Mouse (Mus musculus) hindbrain, embryonic 11.5 days (tissue): ENCODE data around the gene Ksr2. TPM values are rescaled to one million over a fixed set of nuclear protein-coding genes. Genes with fewer than 3 reads are reported as not detected.
A peak's percentile ranks its signal among the peaks of the same experiment; 100 is the strongest.

Experiments
- ATAC-seq: fragments of 200-750 bp; cut with Nextera tagmentation; 2 replicates; pipeline ENCODE4 v1.8.0; 2017; ENCODE audit warnings: mild to moderate bottlenecking, moderate TSS enrichment, moderate library complexity; ENCODE audit not compliant: low FRiP score
- DNase-seq: peaks from one replicate; pipeline ENCODE4 v3.0.0-alpha.2; 2015; ENCODE audit warnings: low spot score
- H3K27ac ChIP-seq: fragments of 300-500 bp; sonication (generic); 2 replicates; pipeline ENCODE4 v1.5.1; 2014; ENCODE audit warnings: mild to moderate bottlenecking, low read depth, low read length
- H3K27me3 ChIP-seq: fragments of 300-500 bp; sonication (generic); 2 replicates; pipeline ENCODE4 v1.6.1; 2014; ENCODE audit warnings: mild to moderate bottlenecking, low read length, moderate library complexity, mixed read lengths; ENCODE audit not compliant: control insufficient read depth, insufficient read depth
- H3K36me3 ChIP-seq: fragments of 300-500 bp; sonication (generic); 2 replicates; pipeline ENCODE4 v1.6.1; 2014; ENCODE audit warnings: mild to moderate bottlenecking, low read length, moderate library complexity, mixed read lengths; ENCODE audit not compliant: control insufficient read depth, insufficient read depth
- H3K4me1 ChIP-seq: fragments of 300-500 bp; sonication (generic); replicated peaks from 2 replicates; pipeline ENCODE4 v1.6.1; 2014; ENCODE audit warnings: low read length, mixed read lengths; ENCODE audit not compliant: control insufficient read depth, insufficient read depth
- H3K4me2 ChIP-seq: fragments of 300-500 bp; sonication (generic); replicated peaks from 2 replicates; pipeline ENCODE4 v1.6.1; 2014; ENCODE audit warnings: mild to moderate bottlenecking, low read depth, low read length
- H3K4me3 ChIP-seq: fragments of 300-500 bp; sonication (generic); 2 replicates; pipeline ENCODE4 v1.5.1; 2014; ENCODE audit warnings: low read depth, low read length
- H3K9ac ChIP-seq: fragments of 300-500 bp; sonication (generic); 2 replicates; pipeline ENCODE4 v1.6.1; 2014; ENCODE audit warnings: low read depth, low read length
- H3K9me3 ChIP-seq: fragments of 300-500 bp; sonication (generic); 2 replicates; pipeline ENCODE4 v1.6.1; 2016; ENCODE audit warnings: low read length; ENCODE audit not compliant: control insufficient read depth
- WGBS: fragments of 180-500 bp; shearing (Covaris S2); extraction: QIAGEN DNeasy Blood & Tissue Kit; methylation state at CpG from one replicate; pipeline ENCODE4 v1.1.7; 2014; 5-methylcytosine and 5-hydroxymethylcytosine counted together
- polyA plus RNA-seq: library from polyadenylated mRNA; unstranded; fragments of >200 nt; fragmentation: Nextera tagmentation; extraction: Ambion mirVana; gene quantifications from 2 replicates; pipeline ENCODE4 v1.2.1, GENCODE M21; 2014

The Ksr2 gene
- polyA plus RNA-seq, 1 experiment from 2014 or later, result 2.9 TPM

- 75% methylated on average over 11 of the region's 11 CpGs for WGBS
- ATAC-seq (no peak), DNase-seq (no peak)
- Histone ChIP-seq H3K4me3 (no peak overlapping the region), H3K4me1 (no peaks in the 10 kb centered on the region; the same call in 1 of the 2 replicates), H3K4me2 (no peak overlapping the region), H3K9me3 (no peaks in the 10 kb centered on the region), H3K27ac (no peak overlapping the region), H3K9ac (no peak overlapping the region), H3K27me3 (no peaks in the 10 kb centered on the region), H3K36me3 (no peaks in the 10 kb centered on the region)
These were observed 330.9 kb downstream of the Ksr2 start for GRCm38 (mm10) chr5:117744654-117745178.

GRCm38 (mm10) chr5:117749353-117749752 lies 335.6 kb downstream of the Ksr2 start:
- no peaks in the 10 kb centered on the region for H3K36me3 ChIP-seq
- WGBS, result 25% methylated on average over 5 of the region's 5 CpGs
- ATAC-seq (no peak), DNase-seq (no peak)
- no peak overlapping the region for H3K4me2 ChIP-seq
- H3K9ac ChIP-seq, result no peak overlapping the region
- H3K4me3 ChIP-seq, result no peak overlapping the region
- H3K27ac ChIP-seq, result no peak overlapping the region
- no peaks in the 10 kb centered on the region for H3K4me1 ChIP-seq
- no peaks in the 10 kb centered on the region for H3K27me3 ChIP-seq
- H3K9me3 ChIP-seq, result no peaks in the 10 kb centered on the region

GRCm38 (mm10) chr5:117757696-117758482 lies 344.1 kb downstream of the Ksr2 start:
- Histone ChIP-seq H3K9ac (no peak overlapping the region), H3K27ac (no peak overlapping the region), H3K36me3 (no peaks in the 10 kb centered on the region), H3K4me3 (no peak overlapping the region), H3K4me1 (no peaks in the 10 kb centered on the region), H3K4me2 (no peak overlapping the region), H3K27me3 (no peaks in the 10 kb centered on the region), H3K9me3 (no peaks in the 10 kb centered on the region)
- 37% methylated on average over 12 of the region's 12 CpGs for WGBS
- ATAC-seq, result no peak
- DNase-seq, result no peak

GRCm38 (mm10) chr5:117761181-117761832 lies 347.5 kb downstream of the Ksr2 start:
- Histone ChIP-seq H3K9ac (no peak overlapping the region), H3K9me3 (no peaks in the 10 kb centered on the region), H3K36me3 (no peaks in the 10 kb centered on the region), H3K4me1 (no peaks in the 10 kb centered on the region), H3K27ac (no peak overlapping the region), H3K4me3 (no peak overlapping the region), H3K27me3 (no peaks in the 10 kb centered on the region), H3K4me2 (no peak overlapping the region)
- DNase-seq (peak; percentile 6), ATAC-seq (no peak)
- 77% methylated on average over 9 of the region's 9 CpGs for WGBS

- H3K36me3 ChIP-seq, result no peaks in the 10 kb centered on the region
- no peak overlapping the region for H3K4me2 ChIP-seq
- H3K27me3 ChIP-seq, result no peaks in the 10 kb centered on the region
- WGBS, result 86% methylated on average over 9 of the region's 9 CpGs
- DNase-seq, result no peak
- H3K9me3 ChIP-seq, result no peaks in the 10 kb centered on the region
- no peak overlapping the region for H3K9ac ChIP-seq
- no peaks in the 10 kb centered on the region for H3K4me1 ChIP-seq
- H3K27ac ChIP-seq, result no peak overlapping the region
- H3K4me3 ChIP-seq, result no peak overlapping the region
- no peak for ATAC-seq
These were observed 350.7 kb downstream of the Ksr2 start for GRCm38 (mm10) chr5:117764496-117764895.

- Histone ChIP-seq H3K9ac (no peak overlapping the region), H3K4me1 (peaks cover 2% of the 10 kb centered on the region; the same call in 1 of the 2 replicates), H3K27ac (no peak overlapping the region), H3K36me3 (no peaks in the 10 kb centered on the region), H3K4me2 (no peak overlapping the region), H3K9me3 (no peaks in the 10 kb centered on the region), H3K27me3 (no peaks in the 10 kb centered on the region), H3K4me3 (no peak overlapping the region)
- 72% methylated on average over 11 of the region's 11 CpGs for WGBS
- ATAC-seq (no peak), DNase-seq (no peak)
These were observed 365.4 kb downstream of the Ksr2 start for GRCm38 (mm10) chr5:117779175-117779574.

GRCm38 (mm10) chr5:117780681-117781080 lies 366.9 kb downstream of the Ksr2 start, which contains the start of gene Nos1:
Gene Nos1, plus strand, starts transcription at chr5:117781032.
- peaks cover 2% of the 10 kb centered on the region; the same call in 1 of the 2 replicates for H3K4me1 ChIP-seq
- DNase-seq (peak; percentile 46), ATAC-seq (no peak)
- no peak within 1 kb of the TSS for H3K9ac ChIP-seq
- H3K36me3 ChIP-seq, result no peaks in the 10 kb centered on the region
- H3K9me3 ChIP-seq, result no peaks in the 10 kb centered on the region
- 18% methylated on average over 9 of the region's 10 CpGs for WGBS
- no peak within 1 kb of the TSS for H3K4me3 ChIP-seq
- no peaks in the 10 kb centered on the region for H3K27me3 ChIP-seq
- 0 out of 2 replicates have a peak within 1 kb of the TSS, but pooled peaks have one; percentile 18 for H3K27ac ChIP-seq
- no peak within 1 kb of the TSS for H3K4me2 ChIP-seq

- 64% methylated on average over 6 of the region's 6 CpGs for WGBS
- ATAC-seq (peak; percentile 43; the same call in 1 of the 2 replicates), DNase-seq (peak; percentile 3)
- H3K27ac ChIP-seq, result 0 out of 2 replicates have a peak overlapping the region, but pooled peaks have one; percentile 18
- H3K4me1 ChIP-seq, result peaks cover 2% of the 10 kb centered on the region; the same call in 1 of the 2 replicates
- H3K9ac ChIP-seq, result no peak overlapping the region
- H3K27me3 ChIP-seq, result no peaks in the 10 kb centered on the region
- no peaks in the 10 kb centered on the region for H3K36me3 ChIP-seq
- H3K9me3 ChIP-seq, result no peaks in the 10 kb centered on the region
- H3K4me2 ChIP-seq, result no peak overlapping the region
- H3K4me3 ChIP-seq, result no peak overlapping the region
These were observed 367.4 kb downstream of the Ksr2 start for GRCm38 (mm10) chr5:117781178-117781577.
